Mouse (Mus musculus) embryonic facial prominence, embryonic 11.5 days (tissue): ENCODE results near the gene Usp48. TPM values are rescaled to one million over a fixed set of nuclear protein-coding genes. Genes with fewer than 3 reads are reported as not detected.

Source experiments
- ATAC-seq: fragments of 200-750 bp; cut with Nextera tagmentation; replicated peaks from 2 replicates; pipeline ENCODE4 v1.8.0; 2017; ENCODE audit warnings: low read depth; ENCODE audit not compliant: insufficient number of reproducible peaks, low FRiP score, low TSS enrichment
- DNase-seq: peaks from one replicate; pipeline ENCODE4 v3.0.0-alpha.2; 2015; ENCODE audit warnings: low spot score
- H3K27ac ChIP-seq: fragments of 300-500 bp; sonication (generic); replicated peaks from 2 replicates; pipeline ENCODE4 v1.5.1; 2014; ENCODE audit warnings: mild to moderate bottlenecking, low read depth, low read length, control low read depth
- H3K27me3 ChIP-seq: fragments of 300-500 bp; sonication (generic); 2 replicates; pipeline ENCODE4 v1.6.1; 2014; ENCODE audit warnings: mild to moderate bottlenecking, low read length, moderate library complexity, mixed read lengths; ENCODE audit not compliant: control insufficient read depth, insufficient read depth
- H3K36me3 ChIP-seq: fragments of 300-500 bp; sonication (generic); replicated peaks from 2 replicates; pipeline ENCODE4 v1.6.1; 2014; ENCODE audit warnings: low read depth, mild to moderate bottlenecking, low read length, moderate library complexity, mixed read lengths; ENCODE audit not compliant: control insufficient read depth, insufficient read depth
- H3K4me1 ChIP-seq: fragments of 300-500 bp; sonication (generic); 2 replicates; pipeline ENCODE4 v1.6.1; 2014; ENCODE audit warnings: low read length, mixed read lengths; ENCODE audit not compliant: control insufficient read depth, insufficient read depth
- H3K4me2 ChIP-seq: fragments of 300-500 bp; sonication (generic); 2 replicates; pipeline ENCODE4 v1.6.1; 2014; ENCODE audit warnings: low read depth, mild to moderate bottlenecking, control low read depth, low read length, moderate library complexity
- H3K4me3 ChIP-seq: fragments of 300-500 bp; sonication (generic); 2 replicates; pipeline ENCODE4 v1.5.1; 2014; ENCODE audit warnings: low read depth, low read length, control low read depth
- H3K9ac ChIP-seq: fragments of 300-500 bp; sonication (generic); replicated peaks from 2 replicates; pipeline ENCODE4 v1.6.1; 2014; ENCODE audit warnings: mild to moderate bottlenecking, control low read depth, low read length
- H3K9me3 ChIP-seq: fragments of 300-500 bp; sonication (generic); replicated peaks from 2 replicates; pipeline ENCODE4 v1.6.1; 2016; ENCODE audit warnings: mild to moderate bottlenecking, low read length, inconsistent platforms, mixed read lengths; ENCODE audit not compliant: control insufficient read depth
- WGBS: fragments of 180-500 bp; shearing (Covaris S2); extraction: QIAGEN DNeasy Blood & Tissue Kit; methylation state at CpG from one replicate; pipeline ENCODE4 v1.1.7; 2014; 5-methylcytosine and 5-hydroxymethylcytosine counted together
- polyA plus RNA-seq: library from polyadenylated mRNA; unstranded; fragments of >200 nt; fragmentation: Nextera tagmentation; extraction: Ambion mirVana; gene quantifications from 2 replicates; pipeline ENCODE4 v1.2.1, GENCODE M21; 2014

Usp48 gene
- polyA plus RNA-seq, 1 experiment from 2014 or later = 76.7 TPM

DNA sequence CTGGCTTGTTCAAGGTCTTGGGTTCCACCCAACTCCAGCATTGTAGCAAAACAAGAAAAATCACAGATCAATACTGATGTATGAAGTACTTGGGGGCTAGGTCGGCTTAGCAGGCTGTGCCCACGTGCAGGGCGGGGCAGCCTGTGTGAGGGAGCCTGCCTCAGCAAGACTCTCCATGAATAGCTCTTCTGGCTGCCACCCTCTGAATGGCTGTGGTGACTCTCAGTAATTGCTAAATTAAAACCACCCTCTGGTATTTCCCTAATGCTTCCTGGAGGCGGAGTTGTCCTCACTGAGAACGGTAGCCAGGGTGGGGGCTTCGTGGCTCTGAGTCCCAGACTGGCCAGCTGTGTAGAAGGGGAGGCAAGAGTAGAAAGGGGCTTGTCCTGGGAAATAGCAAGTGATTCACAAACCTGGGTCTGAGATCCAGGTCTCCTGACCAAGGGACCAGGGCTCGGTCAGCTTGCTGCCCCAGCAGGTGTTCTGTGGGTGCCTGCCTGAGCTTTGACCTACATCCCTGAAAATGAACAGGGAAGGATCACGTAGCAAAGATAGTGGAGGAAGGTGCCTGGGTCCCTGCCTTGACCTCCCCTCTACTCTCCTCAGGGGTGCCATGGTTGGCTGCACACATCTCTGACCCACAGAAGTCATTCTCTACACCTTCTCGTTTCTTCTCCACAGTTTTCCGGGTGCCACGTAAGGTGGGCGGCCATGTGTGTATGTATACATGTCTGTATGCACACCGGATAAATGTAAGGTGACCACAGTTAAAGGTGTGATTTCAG, 83.3 kb downstream of the Usp48 start:
- peak; percentile 21 for DNase-seq

GRCm38 (mm10) chr4:137677906-137678305, 84.4 kb downstream of the Usp48 start:
- Histone ChIP-seq H3K9ac (no peak overlapping the region), H3K4me1 (no peaks in the 10 kb centered on the region; the same call in 1 of the 2 replicates), H3K36me3 (no peaks in the 10 kb centered on the region), H3K9me3 (no peaks in the 10 kb centered on the region), H3K27ac (no peak overlapping the region), H3K27me3 (peaks cover 31% of the 10 kb centered on the region), H3K4me3 (no peak overlapping the region), H3K4me2 (no peak overlapping the region)
- 86% methylated on average over 5 of the region's 5 CpGs for WGBS
- ATAC-seq (no peak), DNase-seq (no peak)

More for the DNA sequence above, 83.3 kb downstream of the Usp48 start:
- Histone ChIP-seq H3K9me3 (no peaks in the 10 kb centered on the region), H3K4me2 (no peak overlapping the region), H3K27ac (no peak overlapping the region), H3K4me1 (no peaks in the 10 kb centered on the region; the same call in 1 of the 2 replicates), H3K36me3 (no peaks in the 10 kb centered on the region), H3K4me3 (no peak overlapping the region), H3K27me3 (peaks cover 21% of the 10 kb centered on the region), H3K9ac (no peak overlapping the region)
- WGBS = 63% methylated on average over 13 of the region's 13 CpGs
- ATAC-seq = no peak

DNA sequence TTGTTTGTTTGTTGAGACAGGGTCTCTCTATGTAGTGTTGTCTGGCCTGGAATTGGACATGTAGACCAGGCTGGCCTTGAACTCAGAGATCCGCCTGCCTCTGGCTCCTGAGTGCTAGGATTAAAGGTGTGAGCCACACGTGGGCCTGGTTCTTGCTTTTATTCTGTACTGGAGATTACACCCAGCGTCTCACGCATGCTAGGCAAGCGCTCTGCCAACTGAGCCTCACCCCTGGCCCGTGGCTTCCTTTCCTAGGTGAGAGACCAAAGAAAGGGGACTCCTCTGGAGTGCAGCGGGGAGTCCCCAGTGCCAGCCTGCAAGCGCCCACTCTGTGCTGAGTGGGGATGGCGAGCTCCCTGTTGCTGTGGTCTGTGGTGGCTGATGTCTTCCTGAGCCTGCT, 85.0 kb downstream of the Usp48 start:
- Histone ChIP-seq H3K27me3 (peaks cover 33% of the 10 kb centered on the region), H3K9me3 (no peaks in the 10 kb centered on the region), H3K36me3 (no peaks in the 10 kb centered on the region), H3K4me1 (no peaks in the 10 kb centered on the region; the same call in 1 of the 2 replicates), H3K4me2 (no peak overlapping the region), H3K4me3 (no peak overlapping the region), H3K9ac (no peak overlapping the region), H3K27ac (no peak overlapping the region)
- WGBS = 75% methylated on average over 9 of the region's 9 CpGs
- ATAC-seq = no peak
- no peak for DNase-seq

DNA sequence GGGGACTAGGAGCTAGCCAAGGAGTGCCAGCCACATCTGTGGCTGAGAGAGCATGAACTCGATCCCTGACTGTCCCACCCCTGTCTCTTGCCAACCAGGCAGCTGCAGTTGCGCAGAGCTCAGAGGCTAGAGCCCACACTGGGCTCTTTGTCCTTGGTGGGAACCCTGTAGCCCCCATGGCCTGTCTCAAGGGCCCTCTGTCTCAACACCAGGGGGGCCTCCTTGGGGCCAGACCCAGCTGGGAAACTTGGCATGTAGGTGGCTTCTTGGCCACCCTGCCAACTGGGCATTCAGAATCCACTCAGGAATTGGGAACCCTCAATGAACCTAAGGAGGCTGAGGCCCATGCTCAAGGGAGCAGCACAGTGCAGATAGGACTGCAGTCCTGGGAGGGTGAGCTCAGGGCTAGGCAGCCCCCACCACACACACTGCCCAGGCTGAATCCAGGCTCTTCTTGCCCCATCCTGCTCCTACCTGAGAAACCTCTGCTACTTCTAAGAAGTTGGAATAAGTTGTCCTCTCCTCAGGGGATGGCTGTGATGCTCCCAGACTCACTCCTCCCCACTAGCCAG, 86.5 kb downstream of the Usp48 start:
- no peak for ATAC-seq
- WGBS = 69% methylated on average over 2 of the region's 2 CpGs
- Histone ChIP-seq H3K4me3 (no peak overlapping the region), H3K27me3 (peaks cover 33% of the 10 kb centered on the region), H3K9ac (no peak overlapping the region), H3K27ac (no peak overlapping the region), H3K4me1 (no peaks in the 10 kb centered on the region; the same call in 1 of the 2 replicates), H3K4me2 (no peak overlapping the region), H3K9me3 (no peaks in the 10 kb centered on the region), H3K36me3 (no peaks in the 10 kb centered on the region)
- no peak for DNase-seq

- DNase-seq = no peak
- H3K36me3 ChIP-seq = no peaks in the 10 kb centered on the region
- peaks cover 33% of the 10 kb centered on the region for H3K27me3 ChIP-seq
- no peak overlapping the region for H3K9ac ChIP-seq
- H3K27ac ChIP-seq = no peak overlapping the region
- H3K4me1 ChIP-seq = no peaks in the 10 kb centered on the region; the same call in 1 of the 2 replicates
- 27% methylated on average over 7 of the region's 7 CpGs for WGBS
- H3K9me3 ChIP-seq = no peaks in the 10 kb centered on the region
- no peak overlapping the region for H3K4me3 ChIP-seq
- no peak for ATAC-seq
- no peak overlapping the region for H3K4me2 ChIP-seq
Observed at GRCm38 (mm10) chr4:137680721-137681120, 87.2 kb downstream of the Usp48 start.

DNA sequence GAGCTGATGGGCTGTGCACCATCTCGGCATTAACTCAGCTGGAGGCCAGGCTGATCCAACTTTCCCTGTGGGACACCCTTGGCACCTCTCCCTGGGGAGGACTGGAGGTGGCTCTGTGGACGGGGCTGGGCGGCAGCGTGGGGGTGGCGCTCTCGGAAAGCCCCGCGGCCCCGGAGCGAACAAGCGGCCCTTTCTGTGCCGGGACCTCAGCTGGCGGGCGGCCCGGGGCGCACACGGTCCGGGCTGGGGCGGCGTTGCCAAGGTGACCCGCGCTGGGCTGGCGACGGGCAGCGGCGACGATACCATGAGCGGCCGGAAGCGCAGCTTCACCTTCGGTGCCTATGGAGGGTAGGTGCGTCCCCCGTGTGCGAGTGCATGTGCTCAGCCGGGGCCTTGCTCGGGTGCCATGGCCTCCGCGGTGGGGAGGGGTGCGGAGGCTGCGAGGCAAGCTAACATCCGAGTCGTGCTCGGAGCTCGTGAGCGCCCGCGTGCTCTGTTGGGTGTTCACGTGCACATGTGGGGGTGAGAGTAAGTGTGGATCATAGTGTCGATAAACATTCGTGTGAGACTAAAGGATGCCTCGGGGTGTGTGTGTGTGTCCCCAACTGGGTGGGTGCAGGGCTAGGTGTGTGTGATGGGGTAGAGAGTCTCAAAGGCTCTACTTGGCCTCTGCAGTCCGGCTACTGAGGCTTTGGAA, 88.0 kb downstream of the Usp48 start:
- no peaks in the 10 kb centered on the region for H3K9me3 ChIP-seq
- H3K4me1 ChIP-seq = no peaks in the 10 kb centered on the region; the same call in 1 of the 2 replicates
- peak; percentile 21 for DNase-seq
- 0 out of 2 replicates have a peak overlapping the region, but pooled peaks have one; percentile 5 for H3K9ac ChIP-seq
- H3K4me2 ChIP-seq = peak overlapping the region; percentile 71
- H3K4me3 ChIP-seq = peak overlapping the region; percentile 29
- ATAC-seq = no peak
- H3K36me3 ChIP-seq = no peaks in the 10 kb centered on the region
- H3K27ac ChIP-seq = no peak overlapping the region
- peaks cover 33% of the 10 kb centered on the region for H3K27me3 ChIP-seq
- 5% methylated on average over 52 of the region's 52 CpGs for WGBS

DNA sequence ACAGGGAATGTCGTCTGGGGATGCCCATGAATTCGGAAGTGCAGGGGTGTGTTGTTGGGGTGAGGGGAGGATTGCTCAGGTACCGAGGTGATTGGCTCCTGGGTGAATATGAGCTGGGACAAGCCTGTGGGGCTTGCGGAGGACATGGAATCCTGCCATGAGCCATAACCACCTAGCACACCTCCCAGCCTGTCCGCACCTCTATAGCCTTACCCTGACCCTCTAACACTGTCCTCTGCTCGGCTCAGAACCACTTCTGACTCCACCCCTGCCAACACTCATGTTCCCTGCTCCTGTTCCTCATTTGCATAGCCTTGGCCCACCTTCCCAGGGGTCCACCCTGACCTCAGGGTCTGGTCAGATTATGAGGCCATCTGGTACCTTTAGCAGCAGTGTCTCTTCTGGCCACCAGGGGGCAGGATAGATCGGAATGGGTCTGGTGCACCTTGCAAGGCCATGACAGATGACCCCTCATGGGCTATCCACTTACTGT, 89.5 kb downstream of the Usp48 start:
- H3K4me2 ChIP-seq = no peak overlapping the region
- no peaks in the 10 kb centered on the region for H3K4me1 ChIP-seq
- H3K9me3 ChIP-seq = no peaks in the 10 kb centered on the region
- peak; percentile 46 for DNase-seq
- no peaks in the 10 kb centered on the region for H3K36me3 ChIP-seq
- no peak overlapping the region for H3K27ac ChIP-seq
- no peak for ATAC-seq
- H3K4me3 ChIP-seq = no peak overlapping the region
- 47% methylated on average over 7 of the region's 7 CpGs for WGBS
- H3K9ac ChIP-seq = no peak overlapping the region
- peaks cover 33% of the 10 kb centered on the region for H3K27me3 ChIP-seq
